Mouse (Mus musculus) ES-E14 (cell line): ENCODE measurements around the gene Ythdf2.

Source experiments
- CHD2 ChIP-seq: IDR thresholded peaks from 2 replicates; pipeline ENCODE4 v1.6.1; 2014; ENCODE audit warnings: mild to moderate bottlenecking, low read depth, low read length, inconsistent platforms
- MAFK ChIP-seq: IDR thresholded peaks from 2 replicates; pipeline ENCODE4 v1.6.1; 2014; ENCODE audit warnings: mild to moderate bottlenecking, low read depth, low read length, inconsistent platforms; ENCODE audit not compliant: insufficient read depth
- ZC3H11A ChIP-seq: IDR thresholded peaks from 2 replicates; pipeline ENCODE4 v1.6.1; 2012; ENCODE audit warnings: low read depth, mild to moderate bottlenecking, inconsistent platforms, low read length, borderline replicate concordance
- ZNF384 ChIP-seq: IDR thresholded peaks from 2 replicates; pipeline ENCODE4 v1.6.1; 2012; ENCODE audit warnings: low read depth, low read length, inconsistent platforms

GRCm38 (mm10) chr4:132146201-132146600 is 65.9 kb downstream of the Ythdf2 start:
- TF ChIP-seq MAFK, result no peak
- TF ChIP-seq ZNF384, result 0 out of 2 replicates have a peak, but pooled peaks have one; percentile 6
- no peak for TF ChIP-seq ZC3H11A
- no peak for TF ChIP-seq CHD2
